Mouse (Mus musculus) forelimb bud, embryonic 11.5 days (tissue): Measurements from ENCODE around the gene Zfp110.
A peak's percentile ranks its signal among the peaks of the same experiment; 100 is the strongest.

ENCODE experiments used
- DNase-seq: peaks from one replicate; pipeline ENCODE4 v3.0.0-alpha.2; 2012; ENCODE audit warnings: low read depth, low spot score

Gene Zfp110

DNA sequence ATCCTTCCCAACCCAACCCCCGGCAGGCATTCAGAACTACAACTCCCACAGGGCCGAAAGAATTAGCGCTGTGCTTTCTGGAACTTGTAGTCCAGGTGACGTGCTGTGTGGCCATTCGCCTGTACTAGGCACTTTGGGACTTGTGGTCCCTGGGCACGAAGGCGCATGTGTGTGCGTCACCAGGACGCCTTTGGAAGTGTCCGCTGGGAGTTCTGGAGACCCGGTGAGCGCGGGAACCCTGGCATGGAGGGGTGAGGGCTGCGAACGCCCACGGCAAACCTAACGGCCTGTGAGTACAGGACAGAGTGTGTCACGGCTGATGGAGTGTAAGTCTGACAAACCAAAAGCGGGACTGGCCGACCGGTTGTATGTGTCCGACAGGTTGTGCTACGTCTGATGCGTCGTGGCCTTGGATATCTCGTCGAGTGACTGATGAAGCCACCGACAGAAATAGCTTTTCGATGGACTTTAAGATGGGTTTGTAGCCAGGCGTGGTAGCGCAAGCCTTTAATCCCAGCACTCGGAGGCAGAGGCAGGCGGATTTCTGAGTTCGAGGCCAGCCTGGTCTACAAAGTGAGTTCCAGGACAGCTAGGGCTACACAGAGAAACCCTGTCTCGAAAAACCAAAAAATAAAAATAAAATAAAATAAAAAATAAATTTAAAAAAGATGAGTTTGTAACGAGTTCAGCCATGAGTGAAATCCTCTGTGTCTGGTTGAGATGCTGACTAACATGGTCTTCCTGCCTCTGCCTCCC lies 63.3 kb downstream of the Zfp110 start, which contains the start of gene Zscan22:
Gene Zscan22 (plus strand): TSS at position 161 of the 756 bp plus-strand sequence.
- peak; percentile 96 for DNase-seq
